Mouse (Mus musculus): ENCODE measurements around the gene Gpatch1. TPM values are rescaled to one million over a fixed set of nuclear protein-coding genes. Genes with fewer than 3 reads are reported as not detected.
"Not testable (repeated sequence)": the region's sequence is repeated elsewhere in the genome, so short reads cannot be mapped to it uniquely, and the experiment has no call there.

Gpatch1 gene
- polyA plus RNA-seq, 1 experiment from 2014 or later, result 20.2 TPM

DNA sequence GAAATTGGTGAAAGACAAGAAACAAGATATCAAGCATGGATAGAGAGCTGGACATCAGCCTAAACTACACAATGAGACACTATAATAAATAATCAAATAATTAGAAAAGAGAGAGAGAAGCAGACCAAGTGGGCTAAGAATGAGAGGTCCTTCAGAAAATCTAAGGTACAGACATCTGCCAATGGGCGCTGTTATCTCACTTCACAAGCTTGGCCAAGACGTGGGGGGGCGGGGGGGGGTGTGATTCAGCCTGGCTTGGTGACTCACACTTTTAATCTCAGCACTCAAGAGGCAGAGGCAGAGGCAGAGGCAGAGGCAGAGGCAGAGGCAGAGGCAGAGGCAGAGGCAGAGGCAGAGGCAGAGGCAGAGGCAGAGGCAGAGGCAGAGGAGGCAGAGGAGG lies 981 bp upstream of the Gpatch1 start:
- WGBS, result 81% methylated on average over 3 of the region's 3 CpGs
- H3K9ac ChIP-seq; H3K36me3 ChIP-seq (replicated peaks); H3K27ac ChIP-seq; H3K4me2 ChIP-seq; H3K9me3 ChIP-seq; ATAC-seq (ENCODE audit: low FRiP score); H3K27me3 ChIP-seq; H3K4me3 ChIP-seq (replicated peaks): not testable (repeated sequence)
- H3K4me1 ChIP-seq, result peaks cover 21% of the 10 kb centered on the region

- Histone ChIP-seq H3K27me3 (no peaks in the 10 kb centered on the region), H3K4me3 (replicated peaks) (no peak overlapping the region), H3K4me2 (no peak overlapping the region), H3K36me3 (replicated peaks) (peaks cover 14% of the 10 kb centered on the region), H3K27ac (no peak overlapping the region), H3K4me1 (peaks cover 12% of the 10 kb centered on the region), H3K9me3 (no peaks in the 10 kb centered on the region), H3K9ac (no peak overlapping the region)
- no peak for ATAC-seq (ENCODE audit: low FRiP score)
These were observed 4.1 kb downstream of the Gpatch1 start for GRCm38 (mm10) chr7:35314156-35314555.

- Histone ChIP-seq H3K27me3 (no peaks in the 10 kb centered on the region), H3K36me3 (replicated peaks) (peaks cover 29% of the 10 kb centered on the region), H3K9ac (no peak overlapping the region), H3K9me3 (no peaks in the 10 kb centered on the region), H3K4me3 (replicated peaks) (no peak overlapping the region), H3K27ac (no peak overlapping the region), H3K4me2 (no peak overlapping the region), H3K4me1 (0 out of 2 replicates have a peak, but pooled peaks cover 3% of the 10 kb centered on the region)
- 93% methylated on average over 3 of the region's 3 CpGs for WGBS
- no peak for ATAC-seq (ENCODE audit: low FRiP score)
These were observed 7.0 kb downstream of the Gpatch1 start for GRCm38 (mm10) chr7:35311214-35311613.

GRCm38 (mm10) chr7:35300792-35301191 lies 17.4 kb downstream of the Gpatch1 start:
- Histone ChIP-seq H3K9me3 (no peaks in the 10 kb centered on the region), H3K27me3 (no peaks in the 10 kb centered on the region), H3K4me2 (no peak overlapping the region), H3K36me3 (replicated peaks) (peaks cover 73% of the 10 kb centered on the region), H3K27ac (no peak overlapping the region), H3K4me1 (no peaks in the 10 kb centered on the region), H3K9ac (no peak overlapping the region), H3K4me3 (replicated peaks) (no peak overlapping the region)
- no peak for ATAC-seq (ENCODE audit: low FRiP score)

GRCm38 (mm10) chr7:35299656-35300055 lies 18.6 kb downstream of the Gpatch1 start:
- no peak overlapping the region for H3K4me2 ChIP-seq
- H3K27ac ChIP-seq, result no peak overlapping the region
- H3K4me1 ChIP-seq, result no peaks in the 10 kb centered on the region
- ATAC-seq (ENCODE audit: low FRiP score), result no peak
- no peak overlapping the region for H3K9ac ChIP-seq
- peaks cover 73% of the 10 kb centered on the region for H3K36me3 ChIP-seq (replicated peaks)
- 79% methylated on average over 8 of the region's 8 CpGs for WGBS
- no peak overlapping the region for H3K4me3 ChIP-seq (replicated peaks)
- no peaks in the 10 kb centered on the region for H3K9me3 ChIP-seq
- no peaks in the 10 kb centered on the region for H3K27me3 ChIP-seq

DNA sequence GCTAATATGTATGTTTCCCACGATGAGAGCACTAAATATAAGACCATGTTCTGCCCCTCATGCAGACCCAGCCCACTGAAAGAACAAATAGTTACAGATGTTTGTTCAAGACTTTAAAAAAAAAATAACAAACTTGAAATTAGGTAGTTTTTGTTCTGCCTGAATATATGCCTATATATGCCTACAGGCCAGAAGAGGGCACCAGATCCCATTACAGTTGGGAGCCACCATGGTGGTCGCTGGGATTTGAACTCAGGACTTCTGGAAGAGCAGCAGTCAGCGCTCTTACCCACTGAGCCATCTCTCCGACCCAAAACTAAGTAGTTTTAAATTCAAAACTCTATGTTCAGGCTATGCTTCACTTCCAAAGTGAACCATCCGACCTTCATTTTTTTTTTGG lies 20.4 kb downstream of the Gpatch1 start:
- ATAC-seq (ENCODE audit: low FRiP score), result no peak
- H3K36me3 ChIP-seq (replicated peaks), result peaks cover 78% of the 10 kb centered on the region
- 93% methylated on average over 5 of the region's 5 CpGs for WGBS
- no peaks in the 10 kb centered on the region for H3K4me1 ChIP-seq
- no peaks in the 10 kb centered on the region for H3K27me3 ChIP-seq
- H3K27ac ChIP-seq, result no peak overlapping the region
- no peak overlapping the region for H3K4me3 ChIP-seq (replicated peaks)
- H3K9ac ChIP-seq, result no peak overlapping the region
- H3K9me3 ChIP-seq, result no peaks in the 10 kb centered on the region
- no peak overlapping the region for H3K4me2 ChIP-seq

- 99% methylated on average over 2 of the region's 2 CpGs for WGBS
- no peak overlapping the region for H3K9ac ChIP-seq
- ATAC-seq (ENCODE audit: low FRiP score), result no peak
These were observed 22.6 kb downstream of the Gpatch1 start for GRCm38 (mm10) chr7:35295631-35296030.

DNA sequence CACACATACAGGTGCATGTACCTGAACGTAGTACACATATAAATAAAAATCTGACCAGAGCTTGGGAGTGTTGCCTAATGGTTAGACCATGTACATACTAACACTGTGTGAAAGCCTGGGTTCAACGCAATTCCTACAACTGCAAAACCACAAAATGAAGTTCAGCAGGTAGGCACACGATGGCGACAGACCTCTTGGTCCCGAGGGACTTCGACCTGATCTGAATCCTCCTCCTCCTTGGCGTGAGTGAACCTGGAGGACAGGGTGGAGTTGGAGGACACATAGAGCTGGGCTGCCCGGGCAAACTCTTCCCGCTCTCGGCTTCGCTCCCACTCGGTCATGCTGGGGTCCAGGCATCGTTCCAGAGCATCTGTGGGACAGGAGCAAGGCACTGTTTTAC lies 24.8 kb downstream of the Gpatch1 start:
- 91% methylated on average over 13 of the region's 13 CpGs for WGBS
- Histone ChIP-seq H3K4me1 (no peaks in the 10 kb centered on the region), H3K9me3 (no peaks in the 10 kb centered on the region), H3K9ac (no peak overlapping the region), H3K4me3 (replicated peaks) (no peak overlapping the region), H3K27ac (no peak overlapping the region), H3K4me2 (no peak overlapping the region), H3K36me3 (replicated peaks) (peaks cover 83% of the 10 kb centered on the region), H3K27me3 (no peaks in the 10 kb centered on the region)
- ATAC-seq (ENCODE audit: low FRiP score), result no peak

More at GRCm38 (mm10) chr7:35295631-35296030, 22.6 kb downstream of the Gpatch1 start:
- Histone ChIP-seq H3K4me2 (no peak overlapping the region), H3K4me3 (replicated peaks) (no peak overlapping the region), H3K9me3 (no peaks in the 10 kb centered on the region), H3K27ac (no peak overlapping the region), H3K4me1 (no peaks in the 10 kb centered on the region), H3K36me3 (replicated peaks) (peaks cover 78% of the 10 kb centered on the region), H3K27me3 (no peaks in the 10 kb centered on the region)

DNA sequence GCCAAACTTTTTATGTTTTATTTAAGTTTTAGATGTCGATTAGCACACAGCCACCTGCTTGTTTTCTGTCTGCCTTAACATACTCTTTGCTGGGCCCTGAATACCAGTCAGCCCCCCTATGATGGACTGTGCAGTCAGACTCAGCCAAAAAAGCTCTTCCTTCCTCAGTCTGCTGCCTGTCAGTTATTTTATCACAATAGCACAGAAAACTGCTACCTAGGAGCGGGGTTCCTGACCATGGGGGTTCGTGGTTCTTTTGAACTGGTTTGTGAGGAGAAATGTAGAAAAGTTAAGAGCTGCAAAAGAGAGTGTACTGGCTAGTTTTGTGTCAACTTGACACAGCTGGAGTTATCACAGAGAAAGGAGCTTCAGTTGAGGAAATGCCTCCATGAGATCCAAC lies 39.3 kb downstream of the Gpatch1 start:
- Histone ChIP-seq H3K9me3 (peaks cover 24% of the 10 kb centered on the region), H3K4me3 (replicated peaks) (no peak overlapping the region), H3K36me3 (replicated peaks) (peaks cover 79% of the 10 kb centered on the region), H3K4me1 (peaks cover 8% of the 10 kb centered on the region; the same call in 1 of the 2 replicates), H3K9ac (no peak overlapping the region), H3K4me2 (no peak overlapping the region), H3K27me3 (no peaks in the 10 kb centered on the region), H3K27ac (no peak overlapping the region)
- ATAC-seq (ENCODE audit: low FRiP score), result no peak
- WGBS, result 82% methylated on average over 3 of the region's 3 CpGs

GRCm38 (mm10) chr7:35277433-35277832 lies 40.8 kb downstream of the Gpatch1 start:
- Histone ChIP-seq H3K36me3 (replicated peaks) (peaks cover 69% of the 10 kb centered on the region), H3K27ac (0 out of 2 replicates have a peak overlapping the region, but pooled peaks have one; percentile 19), H3K27me3 (no peaks in the 10 kb centered on the region), H3K4me1 (peaks cover 8% of the 10 kb centered on the region; the same call in 1 of the 2 replicates), H3K4me2 (no peak overlapping the region), H3K9ac (no peak overlapping the region), H3K9me3 (peaks cover 25% of the 10 kb centered on the region), H3K4me3 (replicated peaks) (no peak overlapping the region)
- ATAC-seq (ENCODE audit: low FRiP score), result no peak
- 58% methylated on average over 4 of the region's 4 CpGs for WGBS

DNA sequence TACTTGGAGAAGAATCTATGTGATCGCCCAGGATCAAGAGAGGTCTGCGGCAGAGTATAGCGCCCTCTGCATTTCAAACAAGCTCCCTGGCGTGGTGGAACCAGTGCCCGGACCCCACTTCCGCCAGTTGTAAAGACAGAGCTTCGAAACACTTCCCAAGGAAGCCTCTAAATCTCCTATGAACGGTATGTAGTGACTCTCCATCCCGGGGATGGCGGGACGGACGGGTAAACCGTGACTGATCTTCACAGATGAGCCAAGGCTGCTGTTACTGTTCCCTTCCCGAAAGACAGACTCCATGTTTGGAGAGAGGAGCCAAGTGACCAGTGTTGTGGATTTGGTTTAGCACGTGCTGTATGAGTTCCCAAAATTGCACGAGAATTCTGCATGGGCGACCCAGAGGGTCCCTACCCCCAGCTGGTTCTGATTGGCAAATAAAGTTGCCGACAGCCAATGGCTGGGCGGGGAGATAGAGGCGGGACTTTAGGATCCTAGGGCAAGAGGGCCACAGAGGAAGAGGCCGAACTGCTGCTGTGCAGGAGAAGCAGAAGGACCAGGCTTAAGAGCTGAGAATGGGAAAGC lies 48.7 kb downstream of the Gpatch1 start:
- Histone ChIP-seq H3K9ac (peak overlapping the region; percentile 49; the same call in 1 of the 2 replicates), H3K27ac (no peak overlapping the region), H3K4me3 (replicated peaks) (peak overlapping the region; percentile 31), H3K36me3 (replicated peaks) (0 out of 2 replicates have a peak, but pooled peaks cover 3% of the 10 kb centered on the region), H3K27me3 (no peaks in the 10 kb centered on the region), H3K4me1 (peaks cover 8% of the 10 kb centered on the region; the same call in 1 of the 2 replicates), H3K4me2 (peak overlapping the region; percentile 62), H3K9me3 (peaks cover 11% of the 10 kb centered on the region)
- ATAC-seq (ENCODE audit: low FRiP score), result peak; percentile 65
- 14% methylated on average over 21 of the region's 21 CpGs for WGBS

- Histone ChIP-seq H3K27me3 (no peaks in the 10 kb centered on the region), H3K36me3 (replicated peaks) (no peaks in the 10 kb centered on the region), H3K9me3 (peaks cover 4% of the 10 kb centered on the region; the same call in 1 of the 2 replicates), H3K9ac (no peak overlapping the region), H3K4me3 (replicated peaks) (no peak overlapping the region), H3K4me2 (no peak overlapping the region), H3K4me1 (peaks cover 8% of the 10 kb centered on the region; the same call in 1 of the 2 replicates), H3K27ac (no peak overlapping the region)
- ATAC-seq (ENCODE audit: low FRiP score), result no peak
- 75% methylated on average over 5 of the region's 5 CpGs for WGBS
These were observed 50.4 kb downstream of the Gpatch1 start for GRCm38 (mm10) chr7:35267841-35268240.

DNA sequence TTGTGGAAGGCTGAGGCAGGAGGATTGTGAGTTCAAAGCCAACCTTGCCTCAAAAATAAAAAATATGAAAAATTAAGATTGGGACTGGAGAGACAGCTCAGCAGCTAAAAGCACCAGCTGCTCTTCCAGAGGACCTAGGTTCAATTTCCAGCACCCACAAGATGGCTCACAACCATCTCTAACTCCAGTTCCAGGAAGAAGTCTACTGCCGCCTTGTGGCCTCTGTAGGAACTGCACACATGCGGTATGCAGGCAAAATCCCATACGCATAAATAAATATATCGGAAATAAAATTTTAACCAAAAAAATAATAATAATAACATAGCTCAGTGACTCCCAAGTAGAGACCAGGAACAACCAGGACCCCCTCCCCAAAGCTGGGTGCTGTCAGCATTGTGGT lies 51.6 kb downstream of the Gpatch1 start:
- peaks cover 8% of the 10 kb centered on the region; the same call in 1 of the 2 replicates for H3K4me1 ChIP-seq
- H3K27me3 ChIP-seq, result no peaks in the 10 kb centered on the region
- 78% methylated on average over 4 of the region's 4 CpGs for WGBS
- H3K9me3 ChIP-seq, result peaks cover 4% of the 10 kb centered on the region; the same call in 1 of the 2 replicates
- no peak overlapping the region for H3K4me3 ChIP-seq (replicated peaks)
- no peak for ATAC-seq (ENCODE audit: low FRiP score)
- no peak overlapping the region for H3K4me2 ChIP-seq
- H3K36me3 ChIP-seq (replicated peaks), result no peaks in the 10 kb centered on the region
- no peak overlapping the region for H3K27ac ChIP-seq
- no peak overlapping the region for H3K9ac ChIP-seq

All from forebrain, embryonic 12.5 days (tissue).